Mouse (Mus musculus) embryonic facial prominence, embryonic 14.5 days (tissue): ENCODE results near the gene Nmnat1. TPM values are rescaled to one million over a fixed set of nuclear protein-coding genes. Genes with fewer than 3 reads are reported as not detected.
A peak's percentile ranks its signal among the peaks of the same experiment; 100 is the strongest.
"Not testable (repeated sequence)": the region's sequence is repeated elsewhere in the genome, so short reads cannot be mapped to it uniquely, and the experiment has no call there.

Experiments used
- ATAC-seq: fragments of 200-750 bp; cut with Nextera tagmentation; 2 replicates; pipeline ENCODE4 v1.8.0; 2017; ENCODE audit warnings: low read depth, moderate number of reproducible peaks, moderate TSS enrichment
- DNase-seq: peaks from one replicate; pipeline ENCODE4 v3.0.0-alpha.2; 2015; ENCODE audit warnings: low spot score
- H3K27ac ChIP-seq: fragments of 300-500 bp; sonication (generic); replicated peaks from 2 replicates; pipeline ENCODE4 v1.5.1; 2014; ENCODE audit warnings: low read depth, mild to moderate bottlenecking, low read length, moderate library complexity
- H3K27me3 ChIP-seq: fragments of 300-500 bp; sonication (generic); replicated peaks from 2 replicates; pipeline ENCODE4 v1.6.1; 2014; ENCODE audit warnings: low read length; ENCODE audit not compliant: control insufficient read depth, insufficient read depth
- H3K36me3 ChIP-seq: fragments of 300-500 bp; sonication (generic); 2 replicates; pipeline ENCODE4 v1.6.1; 2014; ENCODE audit warnings: low read length, mixed read lengths; ENCODE audit not compliant: control insufficient read depth, insufficient read depth
- H3K4me1 ChIP-seq: fragments of 300-500 bp; sonication (generic); 2 replicates; pipeline ENCODE4 v1.6.1; 2014; ENCODE audit warnings: antibody characterized with exemption, low read length; ENCODE audit not compliant: control insufficient read depth, insufficient read depth
- H3K4me2 ChIP-seq: fragments of 300-500 bp; sonication (generic); 2 replicates; pipeline ENCODE4 v1.6.1; 2014; ENCODE audit warnings: low read depth, mild to moderate bottlenecking, low read length, moderate library complexity, mixed read lengths
- H3K4me3 ChIP-seq: fragments of 300-500 bp; sonication (generic); 2 replicates; pipeline ENCODE4 v1.5.1; 2014; ENCODE audit warnings: low read depth, mild to moderate bottlenecking, low read length
- H3K9ac ChIP-seq: fragments of 300-500 bp; sonication (generic); 2 replicates; pipeline ENCODE4 v1.6.1; 2014; ENCODE audit warnings: low read depth, mild to moderate bottlenecking, low read length, moderate library complexity, mixed read lengths
- H3K9me3 ChIP-seq: fragments of 300-500 bp; sonication (generic); 2 replicates; pipeline ENCODE4 v1.6.1; 2016; ENCODE audit warnings: low read length; ENCODE audit not compliant: control insufficient read depth
- WGBS: fragments of 180-500 bp; shearing (Covaris S2); extraction: QIAGEN DNeasy Blood & Tissue Kit; methylation state at CpG from one replicate; pipeline ENCODE4 v1.1.7; 2014; 5-methylcytosine and 5-hydroxymethylcytosine counted together
- polyA plus RNA-seq: library from polyadenylated mRNA; unstranded; fragments of >200 nt; fragmentation: Nextera tagmentation; extraction: Ambion mirVana; gene quantifications from 2 replicates; pipeline ENCODE4 v1.2.1, GENCODE M21; 2014

Nmnat1 gene
- polyA plus RNA-seq, 1 experiment from 2014 or later, result 7.2 TPM

GRCm38 (mm10) chr4:149484566-149484965 lies 436 bp downstream of the Nmnat1 start:
- no peaks in the 10 kb centered on the region for H3K27me3 ChIP-seq
- DNase-seq, result no peak
- peak overlapping the region; percentile 67 for H3K4me3 ChIP-seq
- ATAC-seq, result 0 out of 2 replicates have a peak, but pooled peaks have one; percentile 0
- H3K36me3 ChIP-seq, result peaks cover 30% of the 10 kb centered on the region
- peaks cover 11% of the 10 kb centered on the region; the same call in 1 of the 2 replicates for H3K4me1 ChIP-seq
- H3K27ac ChIP-seq, result peak overlapping the region; percentile 74
- no peaks in the 10 kb centered on the region for H3K9me3 ChIP-seq
- 40% methylated on average over 3 of the region's 3 CpGs for WGBS
- H3K9ac ChIP-seq, result peak overlapping the region; percentile 77
- H3K4me2 ChIP-seq, result peak overlapping the region; percentile 80

- 78% methylated on average over 11 of the region's 11 CpGs for WGBS
- Histone ChIP-seq H3K4me3 (no peak within 1 kb of the TSS), H3K36me3 (peaks cover 14% of the 10 kb centered on the region; the same call in 1 of the 2 replicates), H3K9me3 (no peaks in the 10 kb centered on the region), H3K27me3 (no peaks in the 10 kb centered on the region), H3K27ac (no peak within 1 kb of the TSS), H3K4me1 (no peaks in the 10 kb centered on the region), H3K4me2 (no peak within 1 kb of the TSS), H3K9ac (no peak within 1 kb of the TSS)
- DNase-seq (no peak), ATAC-seq (peak; percentile 16; the same call in 1 of the 2 replicates)
Observed at GRCm38 (mm10) chr4:149477078-149477477, 7.9 kb downstream of the Nmnat1 start, which contains the start of gene Tmem274. Tmem274 (plus strand) TSS chr4:149477378.

GRCm38 (mm10) chr4:149475096-149475495 lies 9.9 kb downstream of the Nmnat1 start:
- no peak for ATAC-seq
- Histone ChIP-seq H3K9ac (no peak overlapping the region), H3K9me3 (no peaks in the 10 kb centered on the region), H3K4me1 (no peaks in the 10 kb centered on the region), H3K36me3 (peaks cover 22% of the 10 kb centered on the region), H3K27ac (no peak overlapping the region), H3K27me3 (no peaks in the 10 kb centered on the region), H3K4me2 (no peak overlapping the region), H3K4me3 (no peak overlapping the region)
- DNase-seq, result no peak
- 83% methylated on average over 7 of the region's 7 CpGs for WGBS

GRCm38 (mm10) chr4:149469557-149469956 lies 15.4 kb downstream of the Nmnat1 start:
- H3K4me2 ChIP-seq, result no peak overlapping the region
- no peaks in the 10 kb centered on the region for H3K9me3 ChIP-seq
- H3K4me3 ChIP-seq, result no peak overlapping the region
- no peaks in the 10 kb centered on the region for H3K27me3 ChIP-seq
- no peaks in the 10 kb centered on the region for H3K4me1 ChIP-seq
- peaks cover 36% of the 10 kb centered on the region for H3K36me3 ChIP-seq
- DNase-seq (no peak), ATAC-seq (no peak)
- 90% methylated on average over 3 of the region's 3 CpGs for WGBS
- no peak overlapping the region for H3K27ac ChIP-seq
- H3K9ac ChIP-seq, result no peak overlapping the region

- Histone ChIP-seq H3K9ac (no peak overlapping the region), H3K4me2 (no peak overlapping the region), H3K4me1 (no peaks in the 10 kb centered on the region), H3K9me3 (no peaks in the 10 kb centered on the region), H3K27ac (no peak overlapping the region), H3K36me3 (peaks cover 8% of the 10 kb centered on the region), H3K4me3 (no peak overlapping the region), H3K27me3 (no peaks in the 10 kb centered on the region)
- ATAC-seq (no peak), DNase-seq (no peak)
- WGBS, result 71% methylated on average over 6 of the region's 6 CpGs
Observed at GRCm38 (mm10) chr4:149463435-149463950, 21.5 kb downstream of the Nmnat1 start.

- peaks cover 3% of the 10 kb centered on the region for H3K36me3 ChIP-seq
- no peak overlapping the region for H3K9ac ChIP-seq
- H3K27me3 ChIP-seq, result no peaks in the 10 kb centered on the region
- H3K4me2 ChIP-seq, result no peak overlapping the region
- no peaks in the 10 kb centered on the region for H3K4me1 ChIP-seq
- 72% methylated on average over 6 of the region's 6 CpGs for WGBS
- DNase-seq (no peak), ATAC-seq (no peak)
- no peak overlapping the region for H3K27ac ChIP-seq
- no peak overlapping the region for H3K4me3 ChIP-seq
- no peaks in the 10 kb centered on the region for H3K9me3 ChIP-seq
Observed at GRCm38 (mm10) chr4:149462305-149462971, 22.6 kb downstream of the Nmnat1 start.

- Histone ChIP-seq H3K9me3 (no peaks in the 10 kb centered on the region), H3K36me3 (no peaks in the 10 kb centered on the region), H3K4me2 (no peak overlapping the region), H3K27ac (no peak overlapping the region), H3K4me3 (no peak overlapping the region), H3K9ac (no peak overlapping the region), H3K4me1 (no peaks in the 10 kb centered on the region), H3K27me3 (no peaks in the 10 kb centered on the region)
- WGBS, result 66% methylated on average over 4 of the region's 7 CpGs
- ATAC-seq, result no peak
- no peak for DNase-seq
Observed at GRCm38 (mm10) chr4:149461579-149462304, 23.3 kb downstream of the Nmnat1 start.

GRCm38 (mm10) chr4:149460475-149460874 lies 24.5 kb downstream of the Nmnat1 start:
- H3K9me3 ChIP-seq, H3K4me2 ChIP-seq, H3K4me3 ChIP-seq, H3K27ac ChIP-seq, DNase-seq, ATAC-seq, H3K36me3 ChIP-seq, H3K27me3 ChIP-seq, H3K9ac ChIP-seq, H3K4me1 ChIP-seq: not testable (repeated sequence)
- WGBS, result 97% methylated on average over 2 of the region's 2 CpGs
